Mouse (Mus musculus) left cerebral cortex, postnatal 10 days (tissue): ENCODE results near the gene Folr2. TPM values are rescaled to one million over a fixed set of nuclear protein-coding genes. Genes with fewer than 3 reads are reported as not detected.

Source experiments
- DNase-seq, 2 experiments: peaks; one replicate each; pipeline ENCODE4 v3.0.0; 2021 to 2022; ENCODE audit warnings: low spot score in 2 of 2, mixed read lengths in 1 of 2; ENCODE audit errors: extremely low spot score in 1 of 2
- intact Hi-C: fragments of 180-260 bp; cut with DNase I; formaldehyde crosslinking; loops from one replicate; pipeline ENCODE4 v1.15.1; 2025
- total RNA-seq, 2 experiments: library from RNA; stranded (reverse); gene quantifications; 2 replicates each; pipeline ENCODE4 v1.2.3; 2021

Folr2 gene
- under 1 TPM in 1 of 2 experiments, not detected in 1; 0.59 TPM for total RNA-seq

- intact Hi-C loops: no loop called here
- no peak for DNase-seq
Measured at GRCm38 (mm10) chr7:101857094-101857493, at the start of gene Folr2. Gene Folr2, minus strand, starts transcription at chr7:101857194.

- DNase-seq: no peak
- intact Hi-C loops: no loop called here
Measured at GRCm38 (mm10) chr7:101906696-101907095, 49.7 kb upstream of the Folr2 start.

GRCm38 (mm10) chr7:101906287-101906681, 49.3 kb upstream of the Folr2 start, which contains the start of gene Tomt:
Gene Tomt, minus strand, starts transcription at chr7:101906359.
- no peak for DNase-seq
- intact Hi-C loops: no loop called here

- intact Hi-C loops: no loop called here
Measured at GRCm38 (mm10) chr7:101905561-101906286, 48.7 kb upstream of the Folr2 start, which contains the start of gene Lamtor1. Gene Lamtor1, plus strand, starts transcription at chr7:101905904.

GRCm38 (mm10) chr7:101902846-101903245, 45.9 kb upstream of the Folr2 start:
- no peak for DNase-seq
- intact Hi-C loops: no loop called here

More at GRCm38 (mm10) chr7:101905561-101906286, 48.7 kb upstream of the Folr2 start, which contains the start of gene Lamtor1:
- peak; percentile 100 for DNase-seq

- intact Hi-C loops: no loop called here
- no peak for DNase-seq
Measured at GRCm38 (mm10) chr7:101901969-101902368, 45.0 kb upstream of the Folr2 start.

GRCm38 (mm10) chr7:101900331-101901097, 43.5 kb upstream of the Folr2 start:
- no peak for DNase-seq
- intact Hi-C loops: no loop called here

- peak; percentile 98 for DNase-seq
- intact Hi-C loops: loop anchor here (5.0 kb wide), 1 partner anchor 59 kb away; the partner anchor contains the start of gene Inppl1
Measured at GRCm38 (mm10) chr7:101896104-101897066, 39.4 kb upstream of the Folr2 start.

DNA sequence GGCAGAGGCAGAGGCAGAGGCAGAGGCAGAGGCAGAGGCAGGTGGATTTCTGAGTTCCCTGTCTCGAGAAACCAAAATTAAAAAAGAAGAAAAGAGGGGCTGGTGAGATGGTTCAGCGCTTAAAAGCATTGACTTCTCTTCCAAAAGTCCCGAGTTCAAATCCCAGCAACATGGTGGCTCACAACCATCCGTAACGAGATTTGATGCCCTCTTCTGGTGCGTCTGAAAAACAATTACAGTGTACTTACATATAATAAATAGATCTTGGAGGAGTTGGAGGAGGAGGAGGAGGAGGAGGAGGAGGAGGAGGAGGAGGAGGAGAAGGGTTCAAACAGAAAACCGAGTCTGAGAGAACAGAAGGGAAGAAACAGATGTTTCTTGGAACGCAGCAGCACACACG, 38.7 kb upstream of the Folr2 start:
- intact Hi-C loops: loop anchor here (5.0 kb wide), 1 partner anchor 58 kb away; the partner anchor contains the start of gene Inppl1
- DNase-seq: no peak

- intact Hi-C loops: no loop called here
- no peak for DNase-seq
Measured at GRCm38 (mm10) chr7:101888460-101888859, 31.5 kb upstream of the Folr2 start.

DNA sequence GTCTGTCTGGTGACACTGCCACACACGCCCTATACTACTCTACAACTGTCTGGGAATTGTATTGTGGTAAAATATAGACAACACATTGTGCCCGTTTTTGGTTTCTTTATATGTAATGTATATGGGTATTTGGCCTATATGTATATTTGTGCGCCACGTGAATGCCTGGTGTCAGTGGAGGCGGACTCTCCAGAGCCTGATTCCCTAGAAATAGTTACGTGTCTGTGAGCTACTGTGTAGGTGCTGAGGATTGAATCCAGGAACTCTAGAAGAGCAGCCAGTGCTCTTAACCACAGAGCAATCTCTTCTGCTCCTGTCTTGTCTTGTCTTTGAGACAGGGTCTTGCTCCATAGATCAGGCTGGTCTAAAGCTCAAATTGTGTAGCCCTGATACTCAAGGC, 29.3 kb upstream of the Folr2 start:
- DNase-seq: no peak
- intact Hi-C loops: no loop called here

GRCm38 (mm10) chr7:101884160-101884559, 27.2 kb upstream of the Folr2 start:
- intact Hi-C loops: no loop called here
- DNase-seq: no peak

DNA sequence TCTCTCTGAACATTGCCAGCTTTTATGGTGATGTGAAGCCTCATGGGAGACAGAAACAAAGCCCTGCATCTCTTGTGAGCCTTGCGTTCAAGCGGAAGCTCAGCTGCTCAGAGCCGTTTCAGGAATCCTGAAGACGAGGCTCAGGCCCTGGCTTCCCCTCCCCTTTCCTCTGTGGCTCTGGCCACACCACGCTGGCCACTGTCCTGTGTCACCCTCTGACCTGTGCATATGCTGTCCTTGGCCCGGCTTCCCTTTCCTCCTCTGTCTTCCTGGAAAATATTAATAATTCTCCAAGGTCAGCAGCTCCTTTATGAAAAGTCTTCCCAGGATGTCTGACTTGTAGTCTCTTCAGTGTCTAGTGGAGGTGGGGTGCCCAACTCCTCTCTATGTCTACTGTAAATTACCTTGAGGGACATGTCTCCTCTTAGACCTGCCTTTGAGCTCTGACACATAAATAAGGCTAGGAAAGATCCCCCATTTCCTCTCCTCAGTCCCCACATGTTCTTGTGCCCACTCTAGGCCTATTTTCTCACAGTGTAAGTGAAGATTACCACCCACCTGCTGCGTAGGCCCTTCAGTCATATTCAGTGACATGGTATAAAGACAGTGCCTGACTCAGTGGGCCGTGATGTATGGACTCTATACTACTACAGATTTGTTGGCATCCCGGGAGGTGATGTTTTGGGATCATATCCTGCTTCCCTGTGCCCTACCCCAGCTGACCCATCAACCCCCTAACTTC, 25.6 kb upstream of the Folr2 start:
- intact Hi-C loops: no loop called here
- DNase-seq: no peak

DNA sequence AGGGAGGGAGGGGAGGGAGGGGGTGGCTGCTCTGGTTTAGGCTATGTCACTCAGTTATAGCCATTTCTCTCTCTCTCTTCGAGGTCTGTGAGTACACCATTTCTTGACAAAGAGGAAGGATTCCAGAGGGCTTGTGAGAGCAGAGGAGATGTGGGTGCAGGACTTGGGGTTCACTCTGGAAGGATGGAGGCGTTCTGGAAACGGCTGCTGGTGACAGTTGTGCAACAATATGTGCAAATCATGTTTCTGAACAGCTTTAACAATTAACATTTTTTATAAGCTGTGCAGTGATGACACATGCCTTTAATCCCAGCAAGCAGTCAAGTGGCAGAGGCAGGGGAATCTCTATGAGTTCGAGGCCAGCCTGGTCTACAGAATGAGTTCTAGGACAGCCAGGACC, 23.9 kb upstream of the Folr2 start:
- intact Hi-C loops: no loop called here

GRCm38 (mm10) chr7:101875978-101876377, 19.0 kb upstream of the Folr2 start:
- intact Hi-C loops: no loop called here
- no peak for DNase-seq

More for the DNA sequence above, 23.9 kb upstream of the Folr2 start:
- DNase-seq: no peak

DNA sequence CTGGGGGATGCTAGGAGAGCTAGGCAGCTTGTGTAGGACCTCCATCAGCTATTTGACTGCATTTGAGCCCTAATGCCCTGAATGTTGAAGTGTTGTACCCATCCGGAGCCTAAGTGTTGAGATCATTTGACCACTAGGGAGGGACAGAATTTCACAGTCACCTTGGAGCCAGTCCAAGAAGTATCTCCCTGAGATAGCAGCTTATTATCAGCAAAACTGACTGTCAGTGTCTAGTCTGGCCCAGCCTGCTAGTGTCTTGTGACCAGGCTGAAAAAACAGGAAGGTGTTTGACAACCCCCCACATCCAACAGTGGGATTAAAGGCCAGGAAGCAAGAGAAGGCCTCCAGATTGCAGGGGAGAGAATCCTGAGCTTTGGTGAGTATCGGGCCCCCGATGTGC, 14.3 kb upstream of the Folr2 start:
- intact Hi-C loops: no loop called here
- DNase-seq: no peak

- DNase-seq: no peak
- intact Hi-C loops: no loop called here
Measured at GRCm38 (mm10) chr7:101870629-101871028, 13.6 kb upstream of the Folr2 start, which contains the start of gene Folr1. Gene Folr1, minus strand, starts transcription at chr7:101870788.

GRCm38 (mm10) chr7:101869163-101869500, 12.1 kb upstream of the Folr2 start:
- DNase-seq: no peak
- intact Hi-C loops: no loop called here
